Mouse (Mus musculus) hindbrain, embryonic 14.5 days (tissue): Measurements from ENCODE around the gene Eya4. TPM values are rescaled to one million over a fixed set of nuclear protein-coding genes. Genes with fewer than 3 reads are reported as not detected.

ENCODE experiments used
- ATAC-seq: fragments of 200-750 bp; cut with Nextera tagmentation; 2 replicates; pipeline ENCODE4 v1.8.0; 2017; ENCODE audit warnings: moderate number of reproducible peaks, mild to moderate bottlenecking, moderate TSS enrichment, moderate library complexity; ENCODE audit not compliant: low FRiP score
- DNase-seq: peaks from one replicate; pipeline ENCODE4 v3.0.0-alpha.2; 2015; ENCODE audit warnings: low spot score
- H3K27ac ChIP-seq: fragments of 300-500 bp; sonication (generic); 2 replicates; pipeline ENCODE4 v1.5.1; 2014; ENCODE audit warnings: mild to moderate bottlenecking, moderate library complexity
- H3K27me3 ChIP-seq: fragments of 300-500 bp; sonication (generic); 2 replicates; pipeline ENCODE4 v1.6.1; 2014; ENCODE audit warnings: mild to moderate bottlenecking, low read length, mixed read lengths; ENCODE audit not compliant: control insufficient read depth, insufficient read depth
- H3K36me3 ChIP-seq: fragments of 300-500 bp; sonication (generic); replicated peaks from 2 replicates; pipeline ENCODE4 v1.6.1; 2014; ENCODE audit not compliant: control insufficient read depth, insufficient read depth
- H3K4me1 ChIP-seq: fragments of 300-500 bp; sonication (generic); replicated peaks from 2 replicates; pipeline ENCODE4 v1.6.1; 2014; ENCODE audit warnings: antibody characterized with exemption, low read length, mixed read lengths; ENCODE audit not compliant: control insufficient read depth, insufficient read depth
- H3K4me2 ChIP-seq: fragments of 300-500 bp; sonication (generic); replicated peaks from 2 replicates; pipeline ENCODE4 v1.6.1; 2014; ENCODE audit warnings: mild to moderate bottlenecking, moderate library complexity
- H3K4me3 ChIP-seq: fragments of 300-500 bp; sonication (generic); replicated peaks from 2 replicates; pipeline ENCODE4 v1.5.1; 2014; ENCODE audit warnings: mild to moderate bottlenecking, low read length
- H3K9ac ChIP-seq: fragments of 300-500 bp; sonication (generic); 2 replicates; pipeline ENCODE4 v1.6.1; 2014
- H3K9me3 ChIP-seq: fragments of 300-500 bp; sonication (generic); 2 replicates; pipeline ENCODE4 v1.6.1; 2016; ENCODE audit warnings: low read length; ENCODE audit not compliant: control insufficient read depth
- WGBS: fragments of 180-500 bp; shearing (Covaris S2); extraction: QIAGEN DNeasy Blood & Tissue Kit; methylation state at CpG from one replicate; pipeline ENCODE4 v1.1.7; 2014; 5-methylcytosine and 5-hydroxymethylcytosine counted together
- polyA plus RNA-seq: library from polyadenylated mRNA; unstranded; fragments of >200 nt; fragmentation: Nextera tagmentation; extraction: Ambion mirVana; gene quantifications from 2 replicates; pipeline ENCODE4 v1.2.1, GENCODE M21; 2014

Gene Eya4
- polyA plus RNA-seq: 0.74 and 0.82 TPM in 2 replicates

- H3K4me1 ChIP-seq: peaks cover 13% of the 10 kb centered on the region
Measured at GRCm38 (mm10) chr10:23350011-23350911, at the start of gene Eya4. Gene Eya4, minus strand, starts transcription at chr10:23350786.

GRCm38 (mm10) chr10:23395399-23395798 lies 44.8 kb upstream of the Eya4 start:
- no peak overlapping the region for H3K4me3 ChIP-seq
- H3K36me3 ChIP-seq: no peaks in the 10 kb centered on the region
- no peaks in the 10 kb centered on the region for H3K4me1 ChIP-seq
- H3K4me2 ChIP-seq: no peak overlapping the region
- 93% methylated on average over 3 of the region's 3 CpGs for WGBS
- no peak for DNase-seq
- H3K9me3 ChIP-seq: no peaks in the 10 kb centered on the region
- H3K27me3 ChIP-seq: no peaks in the 10 kb centered on the region
- no peak for ATAC-seq
- H3K27ac ChIP-seq: no peak overlapping the region
- no peak overlapping the region for H3K9ac ChIP-seq

More at GRCm38 (mm10) chr10:23350011-23350911, at the start of gene Eya4:
- Histone ChIP-seq H3K4me2 (peak within 1 kb of the TSS; percentile 91), H3K27ac (no peak within 1 kb of the TSS), H3K36me3 (no peaks in the 10 kb centered on the region), H3K27me3 (peaks cover 34% of the 10 kb centered on the region), H3K4me3 (peak within 1 kb of the TSS; percentile 56), H3K9ac (peak within 1 kb of the TSS; percentile 64), H3K9me3 (no peaks in the 10 kb centered on the region)
- ATAC-seq: peak; percentile 86
- DNase-seq: no peak
- 2% methylated on average over 58 of the region's 79 CpGs for WGBS

DNA sequence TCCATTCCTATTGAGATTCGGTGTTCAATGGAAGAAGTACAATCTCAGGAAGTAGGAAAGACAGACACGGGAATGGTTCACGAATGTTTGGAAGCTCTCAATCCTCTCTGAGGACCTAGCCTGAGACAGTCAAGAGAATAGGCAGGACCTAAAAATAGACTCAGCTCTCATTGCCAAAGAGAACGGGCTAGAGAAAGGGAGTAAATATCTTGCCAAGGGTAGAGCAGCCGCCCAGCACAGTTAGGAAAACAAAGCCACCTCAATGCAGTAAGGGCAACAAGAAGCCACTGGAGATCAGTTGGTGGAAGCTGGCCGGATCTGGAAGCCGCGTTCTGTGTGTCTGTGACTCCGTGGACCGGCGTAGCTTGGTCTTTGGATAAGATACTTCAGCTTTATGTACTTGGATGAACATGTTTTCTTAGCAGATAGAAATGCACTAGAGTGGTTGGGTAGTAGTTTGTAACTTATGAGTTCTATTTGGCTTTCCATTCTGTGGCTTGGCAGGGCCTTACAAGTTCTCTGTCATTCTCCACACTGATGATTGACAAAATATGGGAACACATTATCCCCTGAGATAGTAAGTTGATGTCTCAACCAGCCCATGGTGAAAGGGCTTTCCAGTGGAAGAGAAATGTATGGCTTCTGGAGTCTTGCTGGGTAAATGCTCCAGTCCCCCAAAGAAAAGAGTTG lies 44.1 kb upstream of the Eya4 start:
- WGBS: 88% methylated on average over 11 of the region's 11 CpGs
- Histone ChIP-seq H3K27ac (no peak overlapping the region), H3K27me3 (no peaks in the 10 kb centered on the region), H3K9ac (no peak overlapping the region), H3K36me3 (no peaks in the 10 kb centered on the region), H3K9me3 (no peaks in the 10 kb centered on the region), H3K4me3 (no peak overlapping the region), H3K4me2 (no peak overlapping the region), H3K4me1 (no peaks in the 10 kb centered on the region)
- DNase-seq (no peak), ATAC-seq (no peak)

GRCm38 (mm10) chr10:23394152-23394551 lies 43.6 kb upstream of the Eya4 start:
- H3K27me3 ChIP-seq: no peaks in the 10 kb centered on the region
- no peak for DNase-seq
- H3K9me3 ChIP-seq: no peaks in the 10 kb centered on the region
- H3K4me2 ChIP-seq: no peak overlapping the region
- WGBS: 76% methylated on average over 6 of the region's 6 CpGs
- no peak overlapping the region for H3K27ac ChIP-seq
- no peak overlapping the region for H3K4me3 ChIP-seq
- no peak overlapping the region for H3K9ac ChIP-seq
- H3K4me1 ChIP-seq: no peaks in the 10 kb centered on the region
- ATAC-seq: no peak
- H3K36me3 ChIP-seq: no peaks in the 10 kb centered on the region

GRCm38 (mm10) chr10:23363866-23364265 lies 13.3 kb upstream of the Eya4 start:
- H3K27me3 ChIP-seq: no peaks in the 10 kb centered on the region
- H3K36me3 ChIP-seq: no peaks in the 10 kb centered on the region
- no peaks in the 10 kb centered on the region for H3K9me3 ChIP-seq
- H3K27ac ChIP-seq: no peak overlapping the region
- no peak overlapping the region for H3K4me3 ChIP-seq
- H3K9ac ChIP-seq: no peak overlapping the region
- DNase-seq (no peak), ATAC-seq (no peak)
- H3K4me1 ChIP-seq: no peaks in the 10 kb centered on the region
- WGBS: 93% methylated on average over 6 of the region's 6 CpGs
- H3K4me2 ChIP-seq: no peak overlapping the region

DNA sequence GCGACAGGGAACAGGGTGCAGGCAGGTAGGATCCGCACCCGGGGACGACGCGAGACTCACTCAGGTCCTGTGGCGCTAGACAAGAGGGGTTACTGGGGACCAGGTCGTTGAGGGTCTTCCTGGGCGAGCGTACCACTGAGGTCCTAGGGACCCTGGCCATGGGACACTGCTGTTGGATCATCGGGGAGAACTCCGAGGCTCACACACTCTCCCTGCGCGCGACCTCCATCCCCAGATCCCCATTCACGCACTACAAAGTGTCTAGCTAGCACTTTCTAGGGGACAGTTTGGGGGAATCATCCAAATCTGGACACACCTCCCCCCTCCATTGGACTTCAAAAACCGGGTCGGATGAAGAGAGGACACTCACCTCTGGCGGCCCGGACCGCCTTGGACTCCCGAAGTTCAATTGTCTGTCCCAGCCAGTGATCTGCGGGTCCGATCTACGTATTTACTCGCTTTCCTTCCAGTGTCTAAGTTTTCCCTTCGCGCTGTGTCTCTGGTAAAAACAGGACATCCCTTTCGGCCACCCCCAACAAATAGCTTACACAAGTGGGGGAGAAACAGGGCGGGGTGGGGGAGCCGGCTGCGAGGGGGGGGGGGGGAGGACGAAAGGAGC lies 1.1 kb downstream of the Eya4 start:
- Histone ChIP-seq H3K36me3 (no peaks in the 10 kb centered on the region), H3K27ac (no peak overlapping the region), H3K4me3 (peak overlapping the region; percentile 56), H3K27me3 (peaks cover 34% of the 10 kb centered on the region), H3K4me1 (peaks cover 13% of the 10 kb centered on the region), H3K9ac (peak overlapping the region; percentile 64; the same call in 1 of the 2 replicates), H3K9me3 (no peaks in the 10 kb centered on the region), H3K4me2 (peak overlapping the region; percentile 91)
- no peak for DNase-seq
- WGBS: under 1% methylated on average over 31 of the region's 33 CpGs
- peak; percentile 32; the same call in 1 of the 2 replicates for ATAC-seq

DNA sequence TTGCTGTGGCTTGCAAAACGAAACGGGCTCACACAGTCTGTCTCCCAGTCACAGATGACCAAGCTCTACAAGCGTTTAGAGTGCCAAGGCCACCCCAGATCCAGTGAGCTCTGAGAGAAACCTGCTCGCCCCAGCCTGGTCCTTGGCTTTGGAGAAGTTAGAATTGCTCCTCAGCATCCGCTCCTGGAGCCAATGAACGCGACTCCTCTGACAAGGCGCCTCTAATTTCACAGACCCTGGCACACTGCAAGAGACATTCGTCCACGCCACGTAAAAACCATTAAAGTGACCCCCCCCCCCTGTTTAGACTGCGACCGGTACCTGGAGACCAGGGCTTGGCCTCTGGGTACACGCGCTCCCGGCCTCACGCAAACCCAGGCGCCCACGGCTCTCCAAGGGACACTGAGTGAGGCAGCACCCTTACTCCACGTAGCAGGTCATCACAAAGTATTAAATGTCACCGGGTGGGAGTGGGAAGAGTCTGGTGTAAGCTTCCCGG lies 1.6 kb downstream of the Eya4 start:
- H3K9ac ChIP-seq: peak overlapping the region; percentile 64; the same call in 1 of the 2 replicates
- H3K4me3 ChIP-seq: peak overlapping the region; percentile 56
- no peak overlapping the region for H3K27ac ChIP-seq
- H3K4me1 ChIP-seq: peaks cover 13% of the 10 kb centered on the region
- H3K4me2 ChIP-seq: peak overlapping the region; percentile 91
- DNase-seq: no peak
- peak; percentile 51; the same call in 1 of the 2 replicates for ATAC-seq
- H3K27me3 ChIP-seq: peaks cover 34% of the 10 kb centered on the region
- H3K9me3 ChIP-seq: no peaks in the 10 kb centered on the region
- WGBS: under 1% methylated on average over 22 of the region's 22 CpGs
- H3K36me3 ChIP-seq: no peaks in the 10 kb centered on the region

GRCm38 (mm10) chr10:23348101-23348892 lies 2.3 kb downstream of the Eya4 start:
- H3K9ac ChIP-seq: 0 out of 2 replicates have a peak overlapping the region, but pooled peaks have one; percentile 64
- peaks cover 34% of the 10 kb centered on the region for H3K27me3 ChIP-seq
- DNase-seq (no peak), ATAC-seq (no peak)
- H3K4me3 ChIP-seq: peak overlapping the region; percentile 56
- peaks cover 13% of the 10 kb centered on the region for H3K4me1 ChIP-seq
- WGBS: 1% methylated on average over 34 of the region's 34 CpGs
- H3K27ac ChIP-seq: no peak overlapping the region
- no peaks in the 10 kb centered on the region for H3K36me3 ChIP-seq
- H3K9me3 ChIP-seq: no peaks in the 10 kb centered on the region
- peak overlapping the region; percentile 91 for H3K4me2 ChIP-seq
